Mouse (Mus musculus): ENCODE data around the gene Ddx4.

DNA sequence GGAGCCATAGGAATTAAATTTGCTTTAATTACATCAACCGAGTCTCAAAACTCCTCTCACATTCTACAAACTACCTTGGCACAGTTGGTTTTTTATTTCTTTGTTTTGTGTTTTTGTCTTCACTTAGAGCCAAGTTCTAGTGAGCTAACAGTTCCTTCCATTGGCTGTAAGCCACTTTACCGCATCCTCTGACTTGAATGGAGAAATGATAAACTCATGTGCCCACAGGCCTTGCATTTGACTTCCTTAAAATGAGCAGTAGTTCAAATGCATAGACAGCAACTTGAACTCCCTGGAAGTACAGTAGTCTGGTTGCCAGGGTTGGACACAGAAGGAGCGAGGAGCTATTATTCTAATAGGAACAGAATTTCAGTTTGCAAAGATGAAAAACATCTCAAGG, 9.4 kb downstream of the Ddx4 start:
- no peak for TF ChIP-seq POLR2A (IDR thresholded peaks at IDR 0.05; ENCODE audit: borderline replicate concordance, extremely low read depth, low read depth, low read length)
- TF ChIP-seq CTCF (IDR thresholded peaks at IDR 0.05; ENCODE audit: insufficient read depth, low read length), result no peak

Measured in lung, adult 2 months (tissue).